Mouse (Mus musculus): ENCODE data around the gene Prpf6. TPM values are rescaled to one million over a fixed set of nuclear protein-coding genes. Genes with fewer than 3 reads are reported as not detected.

The Prpf6 gene
- total and polyA plus RNA-seq, 3 experiments = 28.3 to 53.8 (median 48.1) TPM

- Histone ChIP-seq H3K4me3 (replicated peaks in 1 of 3; ENCODE audit: low read depth in 2 of 3, low read length in 2 of 3, poor library complexity in 1 of 3) (no peak overlapping the region), H3K27me3 (replicated peaks) (no peaks in the 10 kb centered on the region), H3K79me2 (replicated peaks; ENCODE audit: control insufficient read depth, extremely low read depth, insufficient read depth, poor library complexity, severe bottlenecking) (no peaks in the 10 kb centered on the region), H3K4me1 (ENCODE audit: control insufficient read depth in 1 of 2, insufficient read depth in 2 of 2) (peaks cover 1 to 14% of the 10 kb centered on the region in 2 experiments; a peak in 2 of 4 replicates), H3K9me3 (replicated peaks; ENCODE audit: low read length) (no peaks in the 10 kb centered on the region), H3K27ac (ENCODE audit: insufficient read depth, low read depth) (no peak overlapping the region), H3K4me2 (ENCODE audit: insufficient read depth, low read depth, poor library complexity, severe bottlenecking) (no peak overlapping the region), H3K9ac (ENCODE audit: insufficient read depth, low read depth) (no peak overlapping the region), H3K36me3 (replicated peaks in 1 of 2; ENCODE audit: control insufficient read depth in 1 of 2, insufficient read depth in 1 of 2, low read length in 1 of 2) (peaks cover 37 to 75% of the 10 kb centered on the region in 2 experiments)
- TF ChIP-seq ZNF384 (IDR thresholded peaks at IDR 0.05; ENCODE audit: low read depth, low read length) (no peak), ZMIZ1 (IDR thresholded peaks at IDR 0.05; ENCODE audit: low read depth, low read length) (no peak), USF1 (IDR thresholded peaks at IDR 0.05; ENCODE audit: low read depth, low read length) (no peak), CHD2 (IDR thresholded peaks at IDR 0.05; ENCODE audit: low read length) (no peak), TCF12 (IDR thresholded peaks at IDR 0.05; ENCODE audit: low read depth, low read length) (no peak), MXI1 (IDR thresholded peaks at IDR 0.05; ENCODE audit: low read depth, low read length) (no peak), MYC (IDR thresholded peaks at IDR 0.05; ENCODE audit: low read depth, low read length) (no peak), ZKSCAN1 (IDR thresholded peaks at IDR 0.05; ENCODE audit: borderline replicate concordance, low read depth, low read length) (no peak), MAFK (IDR thresholded peaks at IDR 0.05; ENCODE audit: insufficient replicate concordance, low read length) (no peak), GABPA (IDR thresholded peaks at IDR 0.05; ENCODE audit: insufficient replicate concordance, low read depth, low read length) (no peak), PAX5 (IDR thresholded peaks at IDR 0.05; ENCODE audit: low read length) (no peak), POLR2AphosphoS2 (IDR thresholded peaks at IDR 0.05; ENCODE audit: low read depth, low read length) (no peak), NELFE (IDR thresholded peaks at IDR 0.05; ENCODE audit: low read depth, low read length) (no peak), CTCF (conservative IDR thresholded peaks at IDR 0.05 in 1 of 2, IDR thresholded peaks at IDR 0.05 in 1 of 2; ENCODE audit: low read depth in 2 of 2, low read length in 2 of 2) (no peak), TBP (conservative IDR thresholded peaks at IDR 0.05; ENCODE audit: low read depth, low read length) (no peak), MAX (IDR thresholded peaks at IDR 0.05; ENCODE audit: low read length) (no peak), IRF4 (IDR thresholded peaks at IDR 0.05; ENCODE audit: low read depth, low read length) (no peak), EP300 (IDR thresholded peaks at IDR 0.05; ENCODE audit: low read length) (no peak)
- in situ Hi-C loops (cut with MboI; ENCODE audit: low pct_ligation_motif_present, low pct_unique_long_range_greater_than_20kb, low sequenced_read_pairs) = loop anchor here (5.0 kb wide), 1 partner anchor 183 kb away; no protein-coding TSS in a partner anchor
- dilution Hi-C loops (cut with MboI; ENCODE audit: extremely low pct_ligation_motif_present, extremely low pct_unique_long_range_greater_than_20kb, low sequenced_read_pairs) = no loop called here
- DNase-seq (ENCODE audit: extremely low read depth) = no peak
Measured at GRCm38 (mm10) chr2:181574921-181575545, 16.6 kb upstream of the Prpf6 start.

DNA sequence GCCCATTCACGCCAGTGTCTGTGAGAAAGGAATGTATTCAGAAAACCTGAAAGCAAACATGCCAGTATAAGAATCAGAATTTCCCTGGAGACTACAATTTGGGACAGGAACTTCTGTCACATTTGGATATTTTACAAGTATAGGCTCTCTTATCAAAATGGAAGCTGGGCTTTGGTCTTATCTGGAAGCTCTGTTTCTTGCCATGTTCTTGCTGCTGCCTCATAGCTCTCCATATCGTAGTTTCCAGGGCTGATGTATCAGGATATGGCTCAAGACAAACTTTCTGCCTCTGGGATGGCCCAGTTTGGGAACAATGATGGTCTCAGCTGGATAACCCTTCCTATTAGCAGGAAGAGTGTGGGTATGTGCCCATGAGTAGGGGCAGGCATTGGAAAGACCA, 15.1 kb upstream of the Prpf6 start:
- no peak overlapping the region for H3K4me3 ChIP-seq (replicated peaks in 1 of 3; ENCODE audit: low read depth in 2 of 3, low read length in 2 of 3, poor library complexity in 1 of 3)
- H3K4me1 ChIP-seq (ENCODE audit: control insufficient read depth in 1 of 2, insufficient read depth in 2 of 2) = peaks cover 3 to 19% of the 10 kb centered on the region in 2 experiments; a peak in 2 of 4 replicates
- dilution Hi-C loops (cut with MboI; ENCODE audit: extremely low pct_ligation_motif_present, extremely low pct_unique_long_range_greater_than_20kb, low sequenced_read_pairs) (no loop called here), in situ Hi-C loops (cut with MboI; ENCODE audit: low pct_ligation_motif_present, low pct_unique_long_range_greater_than_20kb, low sequenced_read_pairs) (loop anchor here (5.0 kb wide), 1 partner anchor 184 kb away; no protein-coding TSS in a partner anchor)
- H3K36me3 ChIP-seq (replicated peaks in 1 of 2; ENCODE audit: control insufficient read depth in 1 of 2, insufficient read depth in 1 of 2, low read length in 1 of 2) = peaks cover 28 to 60% of the 10 kb centered on the region in 2 experiments
- no peak overlapping the region for H3K27ac ChIP-seq (ENCODE audit: insufficient read depth, low read depth)
- H3K9ac ChIP-seq (ENCODE audit: insufficient read depth, low read depth) = no peak overlapping the region
- no peak for DNase-seq (ENCODE audit: extremely low read depth)
- no peaks in the 10 kb centered on the region for H3K9me3 ChIP-seq (replicated peaks; ENCODE audit: low read length)
- no peak overlapping the region for H3K4me2 ChIP-seq (ENCODE audit: insufficient read depth, low read depth, poor library complexity, severe bottlenecking)
- TF ChIP-seq TCF12 (IDR thresholded peaks at IDR 0.05; ENCODE audit: low read depth, low read length) (no peak), MAFK (IDR thresholded peaks at IDR 0.05; ENCODE audit: insufficient replicate concordance, low read length) (no peak), USF1 (IDR thresholded peaks at IDR 0.05; ENCODE audit: low read depth, low read length) (no peak), E2F4 (IDR thresholded peaks at IDR 0.05; ENCODE audit: insufficient replicate concordance, low read depth, low read length) (no peak), HCFC1 (IDR thresholded peaks at IDR 0.05; ENCODE audit: low read depth, low read length) (no peak), RAD21 (IDR thresholded peaks at IDR 0.05; ENCODE audit: low read depth, low read length) (no peak), MEF2A (IDR thresholded peaks at IDR 0.05; ENCODE audit: borderline replicate concordance, low read depth, low read length) (no peak), JUN (IDR thresholded peaks at IDR 0.05; ENCODE audit: insufficient read depth, low read depth, low read length) (no peak), KAT2A (IDR thresholded peaks at IDR 0.05; ENCODE audit: insufficient replicate concordance, low read length) (no peak)
- peaks cover 4% of the 10 kb centered on the region; the same call in 1 of the 2 replicates for H3K79me2 ChIP-seq (replicated peaks; ENCODE audit: control insufficient read depth, extremely low read depth, insufficient read depth, poor library complexity, severe bottlenecking)
- H3K27me3 ChIP-seq (replicated peaks) = no peaks in the 10 kb centered on the region
